Mouse (Mus musculus) lung, postnatal 14 days (tissue): ENCODE data around the gene Spryd7.
A peak's percentile ranks its signal among the peaks of the same experiment; 100 is the strongest.
"Not testable (repeated sequence)": the region's sequence is repeated elsewhere in the genome, so short reads cannot be mapped to it uniquely, and the experiment has no call there.

Source experiments
- DNase-seq: peaks from one replicate; pipeline ENCODE4 v3.0.0; 2021

The Spryd7 gene

DNA sequence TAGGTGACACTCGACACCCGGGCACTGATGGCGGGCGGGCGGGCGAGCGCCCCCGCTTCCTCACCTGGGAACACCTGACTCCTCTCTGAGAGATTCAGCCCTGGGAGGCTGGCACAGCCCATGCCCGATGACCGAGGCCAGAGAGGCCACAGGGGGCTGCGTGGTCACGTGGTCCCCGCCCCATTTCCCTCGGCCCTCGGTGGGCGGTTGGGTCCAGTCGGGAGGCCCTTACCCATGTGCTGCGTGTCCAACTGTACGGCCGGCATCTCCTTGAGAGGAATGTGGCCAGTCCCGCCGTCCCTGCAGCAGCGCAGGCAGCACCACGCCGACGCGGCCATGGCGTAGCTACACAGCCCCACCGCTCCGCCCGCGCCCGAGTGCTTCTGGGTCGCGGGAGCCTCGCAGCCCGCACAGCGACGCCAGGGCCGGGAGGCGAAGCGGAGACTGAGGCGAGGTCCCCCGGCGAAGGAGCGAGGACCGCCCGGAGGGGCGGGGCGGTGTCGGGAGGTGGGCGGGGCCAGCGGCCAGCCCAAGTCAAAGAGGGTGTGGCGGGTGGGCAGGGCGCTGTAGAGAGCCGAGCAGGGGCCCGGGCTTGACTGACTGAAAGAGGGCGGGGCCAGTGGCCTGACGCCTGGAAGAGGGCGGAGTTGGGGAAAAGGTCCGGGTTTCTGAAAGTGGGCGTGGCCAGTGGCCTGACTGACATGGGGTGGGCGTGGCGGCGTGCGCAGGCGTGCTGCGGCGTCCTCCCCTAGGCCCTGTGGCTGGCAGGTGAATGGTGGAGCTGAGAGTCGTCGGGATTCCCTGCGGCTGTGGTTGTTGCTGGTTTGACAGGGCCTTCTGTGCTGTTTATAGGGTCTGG lies at the start of gene Spryd7:
Gene Spryd7 (minus strand): TSS at position 598 of the 859 bp plus-strand sequence.
- DNase-seq: peak; percentile 98

DNA sequence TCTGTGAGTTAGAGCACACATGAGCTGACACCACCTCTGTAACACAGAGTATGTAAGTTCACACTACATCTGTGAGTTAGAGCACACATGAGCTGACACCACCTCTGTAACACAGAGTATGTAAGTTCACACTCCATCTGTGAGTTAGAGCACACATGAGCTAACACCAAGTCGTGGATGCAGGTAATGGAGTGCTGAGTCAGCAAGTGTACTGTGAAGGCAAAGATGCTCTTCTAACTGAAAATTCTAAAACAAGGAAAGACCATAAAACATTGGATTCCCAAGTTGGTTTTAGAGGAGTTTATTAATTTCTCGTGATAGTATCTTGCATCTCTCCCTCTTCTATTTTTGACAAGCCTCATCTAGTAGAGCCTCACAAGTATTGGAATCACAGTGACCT lies 49.4 kb upstream of the Spryd7 start:
- DNase-seq: not testable (repeated sequence)

DNA sequence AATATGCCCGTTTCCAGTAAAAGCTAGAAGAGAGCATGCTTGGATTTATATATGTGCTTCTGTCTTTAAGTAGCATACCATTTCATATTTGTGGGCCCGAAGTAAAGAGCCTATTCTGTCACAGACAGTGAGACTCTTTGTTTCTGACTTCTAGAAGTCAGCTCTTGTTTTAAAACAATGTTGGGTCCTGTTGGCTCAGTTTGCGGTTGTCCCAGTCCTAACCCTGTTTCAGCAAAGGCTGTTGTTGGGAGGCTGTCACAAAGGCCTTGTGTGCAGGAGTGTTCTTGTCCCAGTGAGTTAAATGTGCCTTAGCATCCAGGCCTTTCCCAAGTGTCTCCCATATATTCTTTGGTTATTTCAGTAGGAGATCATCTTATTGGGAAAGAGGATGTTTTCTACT lies 47.4 kb upstream of the Spryd7 start:
- DNase-seq: no peak

DNA sequence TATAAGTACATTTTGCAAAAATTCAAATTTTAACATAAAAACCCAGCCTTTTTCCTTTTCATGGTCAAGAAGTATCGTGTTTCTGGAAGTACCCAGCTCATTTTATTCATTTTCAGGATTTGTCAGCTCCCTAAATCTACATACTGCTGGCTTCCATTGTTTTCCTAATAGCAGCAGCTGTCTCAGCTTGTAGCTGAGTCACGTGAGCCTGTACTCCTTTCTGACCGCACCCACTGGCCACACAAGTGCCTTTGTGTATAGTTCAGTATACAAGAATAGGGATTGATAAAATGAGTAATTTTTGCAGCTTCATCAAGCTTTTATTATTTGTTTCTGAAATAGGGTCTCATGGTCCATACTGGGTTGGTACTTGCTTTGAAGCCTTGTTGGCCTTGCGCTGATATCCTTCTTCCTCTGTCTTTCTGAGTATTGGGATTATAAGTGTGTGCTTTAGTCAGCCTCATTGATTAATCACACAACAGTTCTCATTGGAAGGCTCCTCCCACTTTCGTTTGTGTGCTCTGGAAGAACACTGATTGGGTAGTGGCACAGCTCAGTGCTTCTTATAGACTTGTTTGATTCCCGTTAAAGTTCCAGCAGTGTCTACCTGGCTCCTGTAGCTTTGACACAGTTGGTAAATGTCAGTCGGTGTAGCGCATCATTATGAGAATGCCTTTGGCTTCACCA lies 46.5 kb upstream of the Spryd7 start:
- DNase-seq: no peak

DNA sequence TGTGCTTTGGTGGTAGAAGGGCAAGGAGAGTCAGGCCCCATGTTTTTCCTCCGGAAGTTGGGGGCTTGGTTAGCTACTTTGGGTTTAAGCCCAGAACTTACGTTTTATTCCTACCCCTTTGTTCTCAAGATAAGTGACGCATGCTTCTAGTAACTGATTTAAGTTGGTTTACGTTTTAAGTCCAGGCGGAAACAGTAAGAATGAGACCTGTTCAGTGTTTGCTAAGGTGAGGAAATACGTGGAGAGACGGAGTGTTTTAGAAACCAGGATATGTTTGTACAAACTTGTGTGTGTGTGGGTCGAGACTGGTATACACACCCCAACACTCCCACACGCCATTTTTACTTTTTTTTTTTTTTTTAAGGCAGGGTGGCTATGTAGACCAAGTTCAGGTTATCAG lies 44.7 kb upstream of the Spryd7 start:
- no peak for DNase-seq

DNA sequence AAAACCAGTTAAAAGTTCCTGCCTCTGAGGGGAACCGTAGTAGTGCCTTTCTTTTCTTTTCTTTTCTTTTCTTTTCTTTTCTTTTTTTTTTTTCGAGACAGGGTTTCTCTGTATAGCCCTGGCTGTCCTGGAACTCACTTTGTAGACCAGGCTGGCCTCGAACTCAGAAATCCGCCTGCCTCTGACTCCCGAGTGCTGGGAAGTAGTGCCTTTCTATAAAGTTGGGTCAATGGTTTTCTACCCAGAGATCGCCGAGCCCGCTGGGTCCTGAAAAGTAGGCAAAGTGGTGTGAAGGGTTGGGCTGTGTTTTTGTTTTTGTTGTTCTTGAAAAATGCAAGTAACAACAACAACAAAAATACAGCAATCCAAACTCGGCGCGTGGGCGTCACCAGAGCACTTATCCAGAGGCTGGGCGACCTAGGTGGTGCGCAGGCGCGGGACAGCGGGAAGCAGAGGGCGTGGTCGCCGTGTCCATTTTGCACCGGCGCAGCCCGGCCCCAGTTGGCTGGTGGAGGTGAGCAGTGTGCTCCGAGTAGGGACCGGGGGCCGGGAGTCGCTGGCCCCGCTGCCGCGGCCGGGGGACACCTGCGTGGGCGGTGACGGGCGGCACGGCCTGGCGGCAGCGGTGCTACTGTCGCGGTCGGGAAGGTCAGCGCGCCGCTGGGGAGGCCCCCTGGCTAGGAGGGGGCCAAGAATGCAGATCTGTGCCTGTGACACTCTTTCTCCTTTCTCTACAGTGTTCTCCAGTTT lies 42.5 kb upstream of the Spryd7 start:
- peak; percentile 92 for DNase-seq

DNA sequence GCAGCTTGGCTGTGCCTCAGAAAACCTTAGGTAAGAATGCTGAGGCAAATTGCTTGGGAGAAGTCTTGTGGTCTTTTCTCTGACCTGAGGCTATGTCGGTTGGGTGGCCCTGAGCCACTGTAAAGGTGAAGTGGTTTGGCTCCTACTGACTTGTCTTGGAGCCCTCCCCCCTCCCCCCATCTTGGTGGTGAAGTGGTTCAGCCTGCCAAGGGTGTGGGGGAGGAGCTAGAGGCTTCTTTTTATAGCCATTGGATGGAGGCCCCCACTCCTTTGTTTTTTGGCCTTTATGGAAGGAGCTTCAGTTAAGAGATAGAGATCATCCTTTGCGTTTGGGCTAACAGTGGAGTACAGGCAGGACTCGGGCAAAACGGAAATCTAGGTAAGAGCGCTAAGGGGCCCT lies 41.3 kb upstream of the Spryd7 start, which contains the start of gene Trim13:
Gene Trim13 (plus strand): TSS at position 280 of the 400 bp plus-strand sequence.
- no peak for DNase-seq

DNA sequence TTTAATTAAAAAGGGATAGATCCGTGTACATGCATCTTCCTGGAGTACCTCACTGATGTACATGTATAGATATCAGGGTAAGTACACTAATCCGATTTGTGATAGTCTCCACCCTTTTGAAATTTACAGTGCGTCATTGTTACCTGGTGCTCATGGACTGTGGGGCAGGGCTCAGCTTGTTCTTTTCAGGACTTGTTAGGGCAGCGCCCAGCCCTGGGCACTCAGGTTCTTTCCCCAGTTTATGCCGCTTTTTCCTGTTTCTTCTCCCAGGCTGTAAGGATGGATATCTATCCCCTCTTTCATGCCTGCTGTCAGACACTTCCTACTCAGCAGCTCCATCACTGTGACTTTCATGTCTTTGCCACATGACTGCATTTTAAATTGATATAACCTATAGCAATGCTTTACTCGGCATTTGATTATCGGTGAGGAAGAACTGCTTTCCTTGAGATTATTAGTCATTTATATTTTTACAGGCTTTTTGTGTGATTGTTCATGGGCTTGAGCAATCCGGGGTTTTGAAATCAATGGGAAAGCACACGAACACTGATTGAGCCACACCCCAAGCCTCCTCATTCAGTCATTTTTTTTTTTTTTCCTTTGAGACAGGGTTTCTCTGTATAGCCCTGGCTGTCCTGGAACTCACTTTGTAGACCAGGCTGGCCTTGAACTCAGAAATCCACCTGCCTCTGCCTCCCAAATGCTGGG lies 40.2 kb upstream of the Spryd7 start:
- DNase-seq: no peak

DNA sequence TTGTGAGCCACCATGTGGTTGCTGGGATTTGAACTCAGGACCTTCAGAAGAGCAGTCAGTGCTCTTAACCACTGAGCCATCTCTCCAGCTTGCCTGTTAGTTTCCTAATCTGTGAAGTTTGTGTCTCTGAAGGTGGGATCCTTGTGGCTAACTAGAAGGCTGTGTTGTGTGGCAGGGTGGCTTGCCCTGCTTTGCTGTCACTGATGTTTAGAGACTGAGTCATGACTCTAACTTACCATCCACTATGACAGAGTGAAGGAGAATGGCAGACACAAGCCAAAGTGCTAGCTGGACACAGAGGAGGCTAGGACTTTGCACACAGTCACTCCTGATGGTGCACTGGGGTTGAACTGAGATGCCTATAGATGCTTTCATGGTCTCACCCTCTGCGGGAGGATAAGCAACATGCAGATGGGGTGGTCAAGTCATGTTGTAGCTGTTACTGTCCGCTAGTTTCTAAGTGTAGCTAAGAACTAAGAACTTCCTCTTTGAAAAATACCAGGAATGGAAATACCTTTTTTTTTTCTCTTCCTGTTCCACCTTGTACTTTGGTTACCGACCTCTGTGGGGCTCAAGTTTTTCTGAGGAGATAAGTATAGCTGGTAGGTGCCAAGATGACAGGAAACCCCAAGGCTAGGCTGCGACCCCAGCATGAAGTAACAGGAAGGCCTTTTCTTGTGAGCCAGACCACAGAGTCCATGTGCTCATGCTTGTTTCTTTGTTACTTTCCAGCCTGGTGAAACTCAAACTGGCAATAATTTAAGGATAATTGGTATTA lies 32.8 kb upstream of the Spryd7 start:
- no peak for DNase-seq

DNA sequence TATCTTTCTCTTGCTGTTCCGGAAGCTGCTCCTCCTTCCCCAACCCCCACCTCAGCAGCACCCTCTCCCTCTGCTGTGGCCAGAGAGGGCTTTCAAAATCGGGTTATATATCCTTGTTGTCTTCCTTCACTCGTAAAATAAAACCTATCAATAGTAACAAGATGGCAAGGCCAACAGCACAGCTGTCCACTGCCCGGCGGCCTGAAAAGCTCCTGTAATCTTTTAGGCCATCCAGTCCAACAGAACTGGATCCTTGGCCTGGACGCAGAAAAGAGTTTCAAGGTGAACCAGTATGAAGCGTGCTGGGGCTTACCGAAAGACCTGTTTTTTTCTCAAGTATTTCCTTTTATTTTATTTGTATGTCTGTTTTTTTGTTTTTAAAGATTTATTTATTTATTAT lies 19.3 kb upstream of the Spryd7 start:
- DNase-seq: no peak

DNA sequence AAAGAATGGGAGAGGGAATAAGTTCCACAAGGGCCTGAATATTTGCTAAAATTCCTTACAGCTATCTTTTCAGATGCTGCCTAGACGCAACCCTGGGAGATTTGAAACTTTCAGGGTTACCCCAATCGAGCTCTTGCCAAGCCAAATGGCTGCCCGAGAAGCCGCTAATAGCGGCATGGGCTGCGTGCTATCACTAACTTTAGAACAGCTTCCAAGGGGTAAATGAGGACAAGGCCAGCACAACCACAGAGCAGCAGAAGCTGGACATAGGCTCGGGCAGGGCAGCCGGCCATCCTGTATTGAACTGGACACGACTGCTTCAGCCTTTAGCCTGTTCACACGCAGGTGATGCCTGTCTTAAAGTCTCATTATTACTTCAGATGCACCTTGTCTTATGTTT lies 18.4 kb upstream of the Spryd7 start:
- DNase-seq: no peak

DNA sequence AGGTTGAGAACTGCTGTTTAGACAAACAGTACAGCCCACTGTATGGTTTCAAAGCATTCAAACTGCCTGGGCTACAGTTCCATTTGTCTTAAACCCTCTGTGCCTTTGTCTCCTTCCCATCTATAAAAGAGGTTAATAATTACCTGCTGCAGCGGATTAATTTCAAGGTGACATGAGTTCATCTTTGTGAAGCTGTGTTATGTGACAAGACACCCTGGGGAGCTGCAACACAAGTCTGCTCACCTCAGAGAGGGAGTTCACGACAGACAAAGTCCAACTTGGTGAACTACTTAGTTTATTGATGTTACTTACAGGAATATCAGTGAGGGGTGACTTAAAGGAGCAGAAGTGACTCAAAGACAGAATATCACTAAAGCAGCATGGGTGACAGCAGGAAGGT lies 15.4 kb upstream of the Spryd7 start:
- DNase-seq: no peak

DNA sequence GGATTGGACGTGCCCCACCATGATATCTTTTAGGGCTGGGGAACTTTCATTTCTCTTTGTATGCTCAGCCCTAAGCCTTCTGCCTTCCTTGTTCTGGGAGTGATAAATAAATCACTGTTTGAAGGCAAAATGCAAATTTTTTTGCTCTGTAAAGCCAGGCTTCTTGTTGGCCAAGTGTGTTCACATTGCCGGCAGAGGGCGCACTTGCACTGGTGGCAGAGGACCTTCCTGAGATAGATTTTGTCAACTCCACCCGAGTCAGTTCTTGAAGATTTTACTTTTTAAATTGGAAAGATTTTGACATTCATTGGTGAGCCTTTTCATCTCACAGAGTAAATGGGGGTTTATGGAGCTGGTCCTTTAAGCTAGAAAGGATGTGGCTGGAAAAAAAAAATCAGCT lies 14.7 kb upstream of the Spryd7 start:
- DNase-seq: peak; percentile 93

DNA sequence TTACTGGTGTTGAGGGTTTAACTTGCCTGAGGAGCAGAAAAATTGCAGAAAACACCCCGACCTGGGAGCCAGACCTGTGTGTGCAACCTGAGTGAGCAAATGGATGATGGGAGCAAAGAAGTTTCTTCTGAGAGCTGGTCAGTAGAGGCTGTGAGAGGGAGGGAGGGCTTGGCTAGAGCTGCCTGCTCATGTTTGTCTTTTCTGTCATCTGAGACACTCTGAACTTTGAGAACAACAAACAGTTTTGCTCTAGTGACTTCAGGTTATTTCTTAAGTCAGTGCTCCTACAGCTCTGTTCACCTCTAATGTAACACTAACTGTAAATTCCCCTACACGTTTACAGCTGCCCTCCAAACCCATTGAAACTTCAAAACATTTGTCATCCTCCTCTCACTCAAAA lies 12.7 kb upstream of the Spryd7 start:
- no peak for DNase-seq

DNA sequence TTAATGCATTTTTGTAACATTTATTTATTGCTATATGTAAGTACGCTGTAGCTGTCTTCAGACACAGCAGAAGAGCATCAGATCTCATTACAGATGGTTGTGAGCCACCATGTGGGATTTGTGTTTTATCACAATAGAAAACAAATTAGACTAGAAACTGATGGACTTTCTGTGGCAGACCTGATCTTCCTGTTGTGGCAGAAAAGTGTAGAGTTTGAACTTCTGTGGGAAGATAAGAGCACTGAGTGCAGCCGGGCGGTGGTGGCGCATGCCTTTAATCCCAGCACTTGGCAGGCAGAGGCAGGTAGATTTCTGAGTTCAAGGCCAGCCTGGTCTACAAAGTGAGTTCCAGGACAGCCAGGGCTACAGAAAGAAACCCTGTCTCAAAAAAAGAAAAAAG lies 9.5 kb upstream of the Spryd7 start:
- not testable (repeated sequence) for DNase-seq

DNA sequence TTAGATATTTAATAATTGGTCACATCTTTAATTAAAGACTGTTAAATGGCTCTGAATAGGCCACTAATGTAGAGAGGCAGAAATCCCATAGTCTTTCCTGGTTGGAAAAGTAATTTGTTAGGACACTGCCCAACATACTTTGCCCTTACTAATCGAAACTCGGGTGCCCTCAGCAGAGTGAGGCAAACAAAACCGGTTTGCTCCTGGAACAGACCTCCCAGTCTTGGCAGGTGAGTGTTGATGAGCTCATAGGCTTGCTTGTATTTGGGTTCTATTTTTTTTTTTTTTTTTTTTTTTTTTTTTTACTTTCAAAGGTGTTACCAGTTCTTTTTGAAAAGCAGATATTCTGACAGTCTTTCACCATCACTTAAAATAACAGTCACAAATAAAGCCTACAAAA lies 3.2 kb upstream of the Spryd7 start:
- no peak for DNase-seq

DNA sequence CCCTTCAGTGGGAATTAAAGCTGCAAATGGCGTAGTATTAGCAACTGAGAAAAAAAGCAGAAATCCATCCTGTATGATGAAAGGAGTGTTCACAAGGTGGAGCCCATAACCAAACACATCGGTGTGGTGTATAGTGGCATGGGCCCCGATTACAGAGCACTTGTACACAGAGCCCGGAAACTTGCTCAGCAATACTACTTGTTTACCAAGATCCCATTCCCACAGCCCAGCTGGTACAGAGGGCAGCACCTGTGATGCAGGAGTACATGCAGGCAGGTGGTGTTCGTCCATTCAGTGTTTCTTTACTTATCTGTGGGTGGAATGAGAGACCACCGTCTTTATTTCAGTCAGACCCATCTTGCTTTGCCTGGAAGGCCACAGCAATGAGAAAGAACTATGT lies 2.2 kb upstream of the Spryd7 start:
- DNase-seq: no peak

DNA sequence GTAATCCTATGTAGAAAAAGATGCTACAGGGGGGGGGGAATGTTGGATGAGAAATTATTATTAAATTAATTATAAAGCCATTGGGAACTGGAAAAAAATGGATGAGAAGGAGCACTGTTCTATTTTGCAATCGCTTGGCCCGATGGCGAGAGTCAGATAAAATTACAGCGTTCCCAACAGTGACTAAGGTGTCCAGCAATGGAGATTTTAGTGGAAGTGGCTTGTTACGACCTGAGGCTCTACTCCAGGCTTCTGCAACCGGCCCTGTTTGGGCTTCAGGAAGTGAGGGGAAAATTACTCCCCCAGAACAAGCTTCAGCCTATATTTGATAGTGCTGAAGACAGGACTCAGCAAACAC lies 776 bp downstream of the Spryd7 start:
- DNase-seq: no peak

DNA sequence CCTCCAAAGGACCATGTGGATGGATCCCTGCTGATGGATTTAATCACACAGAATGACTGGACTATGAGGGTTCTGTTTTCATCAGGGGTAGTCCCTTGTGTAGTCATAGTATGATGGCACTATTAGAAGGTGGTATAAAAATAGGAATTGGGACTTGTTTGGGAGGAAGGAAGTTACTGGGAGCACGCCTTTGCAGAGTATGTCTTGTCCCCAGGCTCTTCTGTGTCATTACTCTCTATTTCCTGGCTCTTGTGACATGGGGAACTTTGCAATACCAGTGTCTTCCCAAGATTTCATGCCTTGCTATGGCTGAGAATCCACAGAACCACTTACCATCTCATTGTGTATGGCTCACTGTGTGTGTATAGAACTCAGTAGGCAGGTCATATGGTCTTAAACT lies 8.1 kb downstream of the Spryd7 start:
- no peak for DNase-seq

DNA sequence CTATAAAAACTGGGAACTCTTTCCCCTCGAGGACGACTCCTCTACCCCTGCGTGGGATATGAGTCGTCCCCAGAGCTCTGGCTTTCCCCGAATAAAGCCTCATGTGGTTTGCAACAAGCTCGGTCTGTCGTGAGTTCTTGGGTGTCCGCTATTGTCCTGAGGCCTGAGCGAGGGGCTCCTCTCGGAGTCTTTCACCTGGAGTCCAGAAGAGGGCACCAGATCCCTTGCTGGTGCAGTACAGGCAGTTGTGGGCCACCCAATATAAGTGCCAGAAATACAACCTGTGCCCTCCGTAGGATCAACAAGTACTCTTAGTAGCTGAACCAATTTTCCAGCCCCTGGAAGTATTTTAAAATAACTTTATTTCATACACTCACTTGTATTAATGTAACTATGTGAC lies 18.9 kb downstream of the Spryd7 start:
- DNase-seq: not testable (repeated sequence)

DNA sequence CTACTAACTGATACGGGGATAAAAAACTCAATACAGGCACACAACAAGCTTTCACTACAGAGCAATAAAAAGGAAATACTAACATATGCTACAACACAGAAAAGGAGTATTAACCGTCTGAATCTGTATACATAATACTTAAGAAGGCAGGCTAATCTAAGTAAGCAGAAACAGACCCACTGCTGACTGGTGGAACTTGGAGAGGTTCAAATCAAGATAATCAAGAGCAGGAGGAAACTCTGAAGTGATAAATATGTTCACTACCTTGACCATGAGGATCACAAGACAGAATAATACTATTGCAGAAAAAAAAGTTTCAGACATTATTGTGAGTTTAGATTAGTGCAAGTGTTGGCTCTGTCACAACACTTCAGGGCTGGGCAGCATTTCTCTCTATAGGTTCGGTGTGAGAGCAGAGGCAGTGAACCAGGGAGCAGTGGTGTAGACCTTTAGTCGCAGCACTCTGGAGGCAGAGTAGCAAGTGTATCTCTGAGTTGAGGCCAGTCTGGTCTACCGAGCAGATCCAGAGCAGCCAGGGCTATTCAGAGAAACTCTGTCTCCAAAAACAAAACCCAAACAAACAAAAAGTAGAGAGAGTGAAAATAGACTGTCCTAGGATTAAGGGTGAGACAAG lies 19.9 kb downstream of the Spryd7 start:
- DNase-seq: no peak

DNA sequence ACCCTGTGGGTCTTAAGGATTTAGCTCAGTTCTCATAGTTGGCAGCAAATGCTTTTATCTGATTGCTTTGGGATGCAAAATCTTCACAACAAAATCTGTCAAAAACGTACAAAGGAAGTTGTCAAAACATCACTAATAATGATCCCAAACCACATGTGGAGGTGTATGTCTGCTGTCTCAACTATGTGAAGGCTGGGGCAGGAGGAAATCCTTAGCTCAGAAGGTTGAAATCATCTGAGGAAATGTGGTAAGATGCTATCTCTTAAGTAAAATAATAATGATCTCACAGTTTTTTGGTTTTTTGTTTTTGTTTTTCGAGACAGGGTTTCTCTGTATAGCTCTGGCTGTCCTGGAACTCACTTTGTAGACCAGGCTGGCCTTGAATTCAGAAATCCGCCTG lies 20.9 kb downstream of the Spryd7 start:
- no peak for DNase-seq
